Mouse (Mus musculus): ENCODE measurements around the gene Orc6.

DNA sequence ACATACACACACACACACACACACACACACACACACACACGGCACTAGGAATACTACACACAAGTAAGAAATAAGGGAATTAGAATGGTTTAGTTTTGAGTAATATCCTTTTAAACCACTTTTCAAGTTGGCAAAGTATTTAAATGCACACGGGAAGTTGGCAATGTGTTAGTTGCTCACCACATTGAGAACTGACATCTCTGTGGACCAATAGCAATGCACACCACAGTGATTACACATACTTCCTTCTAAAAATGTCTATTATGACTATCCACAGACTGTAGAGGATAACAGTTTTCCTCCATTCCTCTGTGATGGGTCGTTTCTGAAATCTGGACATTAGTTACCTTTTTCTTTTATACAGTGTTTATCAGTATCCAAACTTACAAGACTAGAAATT, 23.7 kb downstream of the Orc6 start:
- TF ChIP-seq TCF12 (IDR thresholded peaks at IDR 0.05; ENCODE audit: insufficient read depth, poor library complexity, severe bottlenecking) (no peak), E2F4 (IDR thresholded peaks at IDR 0.05; ENCODE audit: insufficient read depth) (no peak), USF1 (IDR thresholded peaks at IDR 0.05; ENCODE audit: low read depth) (no peak), TCF3 (IDR thresholded peaks at IDR 0.05; ENCODE audit: insufficient read length, low read depth) (no peak), SRF (IDR thresholded peaks at IDR 0.05; ENCODE audit: control insufficient read depth, insufficient read length, low read depth) (no peak), POLR2A (IDR thresholded peaks at IDR 0.05; ENCODE audit: insufficient read length, low read depth) (no peak), MYOG (IDR thresholded peaks at IDR 0.05; ENCODE audit: control insufficient read depth in 1 of 3, insufficient read depth in 1 of 3, insufficient read length in 2 of 3, low read depth in 2 of 3) (no peak), CEBPB (IDR thresholded peaks at IDR 0.05; ENCODE audit: insufficient read depth, poor library complexity, severe bottlenecking) (no peak)

Data from myocyte (in vitro differentiated cells).